Mouse (Mus musculus) testis, adult 2 months (tissue): ENCODE results near the gene Ddah1. TPM values are rescaled to one million over a fixed set of nuclear protein-coding genes. Genes with fewer than 3 reads are reported as not detected.
"Not testable (repeated sequence)": the region's sequence is repeated elsewhere in the genome, so short reads cannot be mapped to it uniquely, and the experiment has no call there.

Source experiments
- H3K27ac ChIP-seq: fragments of 200-500 bp; 2 replicates; pipeline ENCODE4 v1.5.1; 2012; ENCODE audit warnings: low read depth, low read length; ENCODE audit not compliant: control insufficient read depth, insufficient read depth
- H3K27me3 ChIP-seq: fragments of 200-500 bp; 2 replicates; pipeline ENCODE4 v1.6.1; 2012; ENCODE audit warnings: mild to moderate bottlenecking, low read length, moderate library complexity; ENCODE audit not compliant: control insufficient read depth, insufficient read depth
- H3K36me3 ChIP-seq: fragments of 200-500 bp; 2 replicates; pipeline ENCODE4 v1.6.1; 2012; ENCODE audit warnings: mild to moderate bottlenecking, low read length; ENCODE audit not compliant: control insufficient read depth, insufficient read depth
- H3K4me1 ChIP-seq: fragments of 200-500 bp; 2 replicates; pipeline ENCODE4 v1.6.1; 2012; ENCODE audit warnings: low read length; ENCODE audit not compliant: control insufficient read depth, insufficient read depth
- H3K4me3 ChIP-seq: fragments of 200-500 bp; 2 replicates; pipeline ENCODE4 v1.5.1; 2012; ENCODE audit warnings: low read depth, mild to moderate bottlenecking, low read length, moderate library complexity, mixed read lengths; ENCODE audit not compliant: control insufficient read depth
- CTCF ChIP-seq: fragments of 200-500 bp; IDR thresholded peaks from 2 replicates; pipeline ENCODE4 v1.5.1; 2012; ENCODE audit warnings: low read depth, mild to moderate bottlenecking, inconsistent platforms, low read length, moderate library complexity; ENCODE audit not compliant: control insufficient read depth, insufficient read depth, insufficient replicate concordance
- POLR2A ChIP-seq: fragments of 200-500 bp; IDR thresholded peaks from 2 replicates; pipeline ENCODE4 v1.6.1; 2012; ENCODE audit warnings: low read depth, mild to moderate bottlenecking, inconsistent platforms, low read length, moderate library complexity; ENCODE audit not compliant: control insufficient read depth
- polyA plus RNA-seq: library from polyadenylated mRNA; depleted of rRNA; stranded (reverse); fragments of >200 nt; gene quantifications from 2 replicates; pipeline ENCODE4 v1.2.3, GENCODE M21; 2012

Ddah1 gene
- polyA plus RNA-seq, 1 experiment = 11.0 TPM

DNA sequence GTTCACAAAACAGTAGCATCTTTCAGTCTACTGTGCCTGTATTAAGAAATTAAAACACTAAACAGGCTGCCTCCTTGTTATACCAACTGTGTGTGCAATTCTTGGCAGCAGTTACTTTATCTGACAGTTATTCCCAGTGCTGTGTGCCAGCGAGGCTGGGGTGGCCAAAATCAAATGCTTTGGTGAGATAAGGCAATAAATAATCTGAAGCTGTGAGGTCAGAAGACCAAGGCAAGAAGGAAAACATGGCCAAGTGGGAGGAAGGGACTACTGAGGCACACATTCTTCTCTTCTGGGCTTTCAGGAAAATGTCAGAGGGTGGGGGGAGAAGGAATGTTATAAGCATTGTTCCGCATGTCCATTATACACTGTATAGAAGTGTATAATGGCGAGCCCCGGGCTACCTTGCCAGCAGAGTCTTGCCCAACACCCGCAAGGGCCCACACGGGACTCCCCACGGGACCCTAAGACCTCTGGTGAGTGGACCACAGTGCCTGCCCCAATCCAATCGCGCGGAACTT is 106.3 kb downstream of the Ddah1 start:
- H3K27ac ChIP-seq = no peak overlapping the region
- TF ChIP-seq CTCF (no peak), POLR2A (no peak)
- no peak overlapping the region for H3K4me3 ChIP-seq
- H3K4me1 ChIP-seq = no peaks in the 10 kb centered on the region
- H3K27me3 ChIP-seq = no peaks in the 10 kb centered on the region
- H3K36me3 ChIP-seq = no peaks in the 10 kb centered on the region

- no peaks in the 10 kb centered on the region for H3K4me1 ChIP-seq
- no peak overlapping the region for H3K4me3 ChIP-seq
- H3K36me3 ChIP-seq = no peaks in the 10 kb centered on the region
- H3K27ac ChIP-seq = no peak overlapping the region
- TF ChIP-seq POLR2A = no peak
- TF ChIP-seq CTCF = no peak
- no peaks in the 10 kb centered on the region for H3K27me3 ChIP-seq
These were observed 114.2 kb downstream of the Ddah1 start for GRCm38 (mm10) chr3:145872680-145873079.

DNA sequence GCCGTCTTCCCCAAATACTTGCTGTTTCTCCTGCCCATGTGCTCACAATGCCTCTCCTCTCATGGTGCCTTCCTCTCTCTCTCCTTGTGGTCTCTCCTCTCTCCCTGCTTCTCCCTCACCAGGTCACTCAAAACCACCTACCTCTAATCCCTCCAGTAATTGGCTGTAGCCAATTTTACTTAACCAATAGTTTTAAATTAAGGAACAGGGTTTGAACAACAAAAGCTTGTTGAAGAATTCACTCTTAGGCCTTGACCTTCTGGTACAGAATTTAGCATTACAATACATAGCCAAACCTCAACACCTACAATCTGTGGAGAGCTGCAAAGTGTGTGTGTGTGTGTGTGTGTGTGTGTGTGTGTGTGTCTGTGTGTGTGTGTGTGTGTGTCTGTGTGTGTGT is 114.8 kb downstream of the Ddah1 start:
- H3K27me3 ChIP-seq = no peaks in the 10 kb centered on the region
- H3K4me1 ChIP-seq = no peaks in the 10 kb centered on the region
- H3K36me3 ChIP-seq = no peaks in the 10 kb centered on the region
- TF ChIP-seq CTCF = no peak
- TF ChIP-seq POLR2A = no peak
- no peak overlapping the region for H3K4me3 ChIP-seq
- no peak overlapping the region for H3K27ac ChIP-seq

DNA sequence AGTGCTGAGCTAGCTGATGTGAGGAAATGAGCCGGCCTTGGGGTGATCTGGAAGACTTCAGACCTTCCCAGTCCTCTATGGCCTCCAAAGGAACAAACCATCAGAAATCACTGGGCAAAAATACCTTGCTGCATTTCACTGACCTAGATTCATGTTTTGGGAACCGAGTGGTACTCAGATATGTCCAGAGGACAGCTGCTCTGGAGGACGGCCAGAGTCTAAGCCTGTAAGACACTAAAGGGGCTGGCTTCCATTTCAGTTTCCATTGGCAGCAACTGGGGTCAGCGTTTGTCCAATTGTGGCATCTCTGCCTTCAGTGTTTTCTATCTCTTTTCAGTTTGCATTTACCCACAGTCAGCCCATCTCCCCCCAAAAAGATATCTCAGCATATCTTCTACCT is 115.7 kb downstream of the Ddah1 start:
- no peak for TF ChIP-seq CTCF
- TF ChIP-seq POLR2A = no peak
- no peak overlapping the region for H3K27ac ChIP-seq
- no peak overlapping the region for H3K4me3 ChIP-seq
- H3K27me3 ChIP-seq = no peaks in the 10 kb centered on the region
- H3K36me3 ChIP-seq = no peaks in the 10 kb centered on the region
- no peaks in the 10 kb centered on the region for H3K4me1 ChIP-seq

DNA sequence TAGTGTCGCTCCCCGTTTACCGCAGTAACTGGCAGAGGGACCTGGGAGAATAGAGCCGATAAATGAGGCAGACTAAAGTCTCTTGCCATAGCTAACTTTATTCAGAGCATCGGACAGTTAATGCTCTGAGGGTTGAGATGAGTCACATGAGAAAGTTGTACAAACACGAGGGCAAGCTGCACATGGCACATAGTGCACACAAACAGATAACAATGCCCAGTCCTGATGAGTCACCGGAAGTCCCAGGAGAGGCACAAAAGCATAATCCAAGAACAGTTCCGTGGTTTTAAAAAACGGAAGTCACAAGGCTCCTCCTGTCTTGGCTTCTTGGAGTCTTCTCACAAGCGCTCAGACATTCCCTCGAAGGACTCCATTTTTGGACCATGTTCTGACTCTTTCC is 117.6 kb downstream of the Ddah1 start:
- Histone ChIP-seq H3K4me3 (no peak overlapping the region), H3K27ac (no peak overlapping the region), H3K4me1 (no peaks in the 10 kb centered on the region), H3K36me3 (no peaks in the 10 kb centered on the region), H3K27me3 (no peaks in the 10 kb centered on the region)
- no peak for TF ChIP-seq CTCF
- no peak for TF ChIP-seq POLR2A

- not testable (repeated sequence) for H3K4me1 ChIP-seq, H3K27ac ChIP-seq, H3K36me3 ChIP-seq, H3K27me3 ChIP-seq, H3K4me3 ChIP-seq
These were observed 120.4 kb downstream of the Ddah1 start for GRCm38 (mm10) chr3:145878867-145879266.

GRCm38 (mm10) chr3:145880335-145880734 is 121.9 kb downstream of the Ddah1 start:
- Histone ChIP-seq H3K36me3 (no peaks in the 10 kb centered on the region), H3K4me1 (no peaks in the 10 kb centered on the region), H3K4me3 (no peak overlapping the region), H3K27ac (no peak overlapping the region), H3K27me3 (no peaks in the 10 kb centered on the region)
- no peak for TF ChIP-seq CTCF
- no peak for TF ChIP-seq POLR2A
